Mouse (Mus musculus): ENCODE results near the gene Slc9a3r1. TPM values are rescaled to one million over a fixed set of nuclear protein-coding genes. Genes with fewer than 3 reads are reported as not detected.
A peak's percentile ranks its signal among the peaks of the same experiment; 100 is the strongest.

Slc9a3r1 gene
- polyA plus RNA-seq, 1 experiment from 2014 or later = 56.9 TPM

DNA sequence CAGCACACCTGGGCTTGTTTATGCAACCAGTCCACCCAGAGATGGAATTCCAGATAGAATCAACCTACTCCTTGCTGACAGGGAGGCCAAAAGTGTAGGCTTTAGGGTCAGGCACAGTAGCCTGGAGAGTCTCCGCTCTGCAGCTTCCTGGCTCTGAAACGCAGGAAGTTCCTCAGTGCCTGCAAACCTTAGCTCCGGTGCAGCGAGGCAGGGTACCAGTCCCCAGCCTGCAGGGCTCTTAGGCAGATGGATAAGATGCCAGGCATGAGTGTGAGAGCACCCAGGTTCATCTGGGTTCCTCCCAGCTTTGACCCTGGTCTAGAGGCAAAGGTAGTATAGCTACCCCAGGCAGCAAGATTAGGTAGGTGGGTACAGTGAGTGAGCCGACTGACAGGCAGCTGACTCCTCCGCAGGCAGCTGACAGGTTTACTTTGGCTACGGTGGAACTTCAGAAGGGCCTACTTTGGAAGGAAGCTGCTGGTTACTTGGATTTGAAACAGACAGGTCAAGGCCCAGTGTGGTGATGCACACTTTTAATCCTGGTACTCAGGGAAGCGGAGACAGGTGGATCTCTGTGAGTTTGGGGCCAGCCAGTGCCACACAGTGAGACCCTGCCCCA is 4.6 kb downstream of the Slc9a3r1 start:
- no peak for TF ChIP-seq CTCF (IDR thresholded peaks at IDR 0.05)
- TF ChIP-seq EP300 (IDR thresholded peaks at IDR 0.05) = no peak
- ATAC-seq (no peak), DNase-seq (ENCODE audit: low spot score) (no peak)
- H3K4me2 ChIP-seq (replicated peaks; ENCODE audit: low read depth, low read length) = no peak overlapping the region
- H3K9ac ChIP-seq (replicated peaks; ENCODE audit: low read depth) = no peak overlapping the region
- 66% methylated on average over 8 of the region's 8 CpGs for WGBS
- no peaks in the 10 kb centered on the region for H3K9me3 ChIP-seq (ENCODE audit: low read length)
- H3K4me1 ChIP-seq (ENCODE audit: insufficient read depth, low read depth, low read length) = peaks cover 9% of the 10 kb centered on the region; the same call in 1 of the 2 replicates
- no peaks in the 10 kb centered on the region for H3K27me3 ChIP-seq (replicated peaks; ENCODE audit: insufficient read depth, low read length)
- H3K27ac ChIP-seq (ENCODE audit: low read length) = no peak overlapping the region
- no peaks in the 10 kb centered on the region for H3K36me3 ChIP-seq (ENCODE audit: insufficient read depth, low read length)
- no peak overlapping the region for H3K4me3 ChIP-seq (ENCODE audit: low read depth, low read length)

DNA sequence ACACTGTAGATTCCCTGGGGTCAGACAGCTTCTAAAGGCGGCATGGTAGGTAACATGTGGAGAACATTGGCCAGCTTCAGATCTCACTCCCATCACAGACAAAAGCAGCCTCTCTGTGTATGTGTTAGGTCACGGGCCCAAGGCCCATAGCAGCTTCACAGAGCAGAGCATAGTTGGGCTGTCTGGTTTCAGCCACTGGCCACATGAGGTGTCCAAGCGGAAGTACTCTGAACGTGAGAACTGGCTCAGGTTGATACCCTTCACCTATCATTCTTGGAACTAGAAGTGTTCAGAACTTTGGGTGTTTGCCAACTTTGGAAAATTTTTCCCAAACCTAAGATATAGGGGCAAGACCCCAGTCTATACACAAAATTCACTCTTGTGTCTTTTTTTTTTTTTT is 6.3 kb downstream of the Slc9a3r1 start:
- no peak overlapping the region for H3K27ac ChIP-seq (ENCODE audit: low read length)
- H3K36me3 ChIP-seq (ENCODE audit: insufficient read depth, low read length) = no peaks in the 10 kb centered on the region
- peaks cover 13% of the 10 kb centered on the region for H3K4me1 ChIP-seq (ENCODE audit: insufficient read depth, low read depth, low read length)
- ATAC-seq = no peak
- H3K9me3 ChIP-seq (ENCODE audit: low read length) = no peaks in the 10 kb centered on the region
- no peak overlapping the region for H3K4me3 ChIP-seq (ENCODE audit: low read depth, low read length)
- no peak overlapping the region for H3K4me2 ChIP-seq (replicated peaks; ENCODE audit: low read depth, low read length)
- WGBS = 81% methylated on average over 4 of the region's 4 CpGs
- H3K9ac ChIP-seq (replicated peaks; ENCODE audit: low read depth) = no peak overlapping the region
- no peaks in the 10 kb centered on the region for H3K27me3 ChIP-seq (replicated peaks; ENCODE audit: insufficient read depth, low read length)
- TF ChIP-seq CTCF (IDR thresholded peaks at IDR 0.05) = no peak
- TF ChIP-seq EP300 (IDR thresholded peaks at IDR 0.05) = no peak
- no peak for DNase-seq (ENCODE audit: low spot score)

- Histone ChIP-seq H3K27me3 (replicated peaks; ENCODE audit: insufficient read depth, low read length) (no peaks in the 10 kb centered on the region), H3K4me2 (replicated peaks; ENCODE audit: low read depth, low read length) (no peak overlapping the region), H3K27ac (ENCODE audit: low read length) (no peak overlapping the region), H3K4me1 (ENCODE audit: insufficient read depth, low read depth, low read length) (peaks cover 13% of the 10 kb centered on the region), H3K4me3 (ENCODE audit: low read depth, low read length) (no peak overlapping the region), H3K9ac (replicated peaks; ENCODE audit: low read depth) (no peak overlapping the region), H3K36me3 (ENCODE audit: insufficient read depth, low read length) (no peaks in the 10 kb centered on the region), H3K9me3 (ENCODE audit: low read length) (no peaks in the 10 kb centered on the region)
- TF ChIP-seq CTCF (IDR thresholded peaks at IDR 0.05) (no peak), EP300 (IDR thresholded peaks at IDR 0.05) (no peak)
- ATAC-seq (no peak), DNase-seq (ENCODE audit: low spot score) (no peak)
- 37% methylated on average over 8 of the region's 8 CpGs for WGBS
Measured at GRCm38 (mm10) chr11:115171125-115171524, 8.0 kb downstream of the Slc9a3r1 start.

DNA sequence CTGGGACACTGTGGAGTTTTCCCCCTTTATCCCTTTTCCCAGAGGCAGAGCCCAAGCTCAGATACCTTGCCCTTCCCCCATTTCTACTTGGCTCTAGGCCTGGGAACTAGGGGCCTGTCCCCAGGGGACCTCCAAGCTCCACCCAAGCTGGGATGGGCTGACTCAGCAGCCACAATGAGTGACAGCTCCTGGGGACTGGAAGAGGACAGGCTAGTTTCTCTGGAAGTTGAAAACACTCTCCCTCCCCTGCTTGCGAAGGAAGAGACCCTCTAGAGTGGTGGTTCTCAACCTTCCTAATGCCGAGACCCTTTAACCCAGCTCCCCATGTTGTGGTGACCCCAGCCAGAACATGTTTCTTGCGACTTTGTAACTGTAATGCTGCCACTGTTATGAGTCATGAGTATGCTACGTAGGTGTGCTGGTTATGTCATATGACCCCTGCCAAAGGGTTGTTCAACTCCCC is 9.7 kb downstream of the Slc9a3r1 start:
- no peak overlapping the region for H3K4me3 ChIP-seq (ENCODE audit: low read depth, low read length)
- H3K9me3 ChIP-seq (ENCODE audit: low read length) = no peaks in the 10 kb centered on the region
- no peaks in the 10 kb centered on the region for H3K27me3 ChIP-seq (replicated peaks; ENCODE audit: insufficient read depth, low read length)
- DNase-seq (ENCODE audit: low spot score) = peak; percentile 56
- TF ChIP-seq CTCF (IDR thresholded peaks at IDR 0.05) (no peak), EP300 (IDR thresholded peaks at IDR 0.05) (no peak)
- peak; percentile 63 for ATAC-seq
- WGBS = 41% methylated on average over 4 of the region's 4 CpGs
- H3K9ac ChIP-seq (replicated peaks; ENCODE audit: low read depth) = no peak overlapping the region
- H3K4me2 ChIP-seq (replicated peaks; ENCODE audit: low read depth, low read length) = 0 out of 2 replicates have a peak overlapping the region, but pooled peaks have one; percentile 31
- 0 out of 2 replicates have a peak overlapping the region, but pooled peaks have one; percentile 81 for H3K27ac ChIP-seq (ENCODE audit: low read length)
- H3K36me3 ChIP-seq (ENCODE audit: insufficient read depth, low read length) = no peaks in the 10 kb centered on the region
- H3K4me1 ChIP-seq (ENCODE audit: insufficient read depth, low read depth, low read length) = peaks cover 17% of the 10 kb centered on the region

GRCm38 (mm10) chr11:115173549-115174339 is 10.6 kb downstream of the Slc9a3r1 start:
- Histone ChIP-seq H3K4me3 (ENCODE audit: low read depth, low read length) (no peak overlapping the region), H3K27ac (ENCODE audit: low read length) (peak overlapping the region; percentile 81), H3K4me2 (replicated peaks; ENCODE audit: low read depth, low read length) (peak overlapping the region; percentile 31; the same call in 1 of the 2 replicates), H3K4me1 (ENCODE audit: insufficient read depth, low read depth, low read length) (peaks cover 18% of the 10 kb centered on the region), H3K9ac (replicated peaks; ENCODE audit: low read depth) (no peak overlapping the region), H3K9me3 (ENCODE audit: low read length) (no peaks in the 10 kb centered on the region), H3K36me3 (ENCODE audit: insufficient read depth, low read length) (no peaks in the 10 kb centered on the region), H3K27me3 (replicated peaks; ENCODE audit: insufficient read depth, low read length) (no peaks in the 10 kb centered on the region)
- TF ChIP-seq CTCF (IDR thresholded peaks at IDR 0.05) (no peak), EP300 (IDR thresholded peaks at IDR 0.05) (no peak)
- WGBS = 18% methylated on average over 16 of the region's 16 CpGs
- ATAC-seq (peak; percentile 79), DNase-seq (ENCODE audit: low spot score) (peak; percentile 80)

DNA sequence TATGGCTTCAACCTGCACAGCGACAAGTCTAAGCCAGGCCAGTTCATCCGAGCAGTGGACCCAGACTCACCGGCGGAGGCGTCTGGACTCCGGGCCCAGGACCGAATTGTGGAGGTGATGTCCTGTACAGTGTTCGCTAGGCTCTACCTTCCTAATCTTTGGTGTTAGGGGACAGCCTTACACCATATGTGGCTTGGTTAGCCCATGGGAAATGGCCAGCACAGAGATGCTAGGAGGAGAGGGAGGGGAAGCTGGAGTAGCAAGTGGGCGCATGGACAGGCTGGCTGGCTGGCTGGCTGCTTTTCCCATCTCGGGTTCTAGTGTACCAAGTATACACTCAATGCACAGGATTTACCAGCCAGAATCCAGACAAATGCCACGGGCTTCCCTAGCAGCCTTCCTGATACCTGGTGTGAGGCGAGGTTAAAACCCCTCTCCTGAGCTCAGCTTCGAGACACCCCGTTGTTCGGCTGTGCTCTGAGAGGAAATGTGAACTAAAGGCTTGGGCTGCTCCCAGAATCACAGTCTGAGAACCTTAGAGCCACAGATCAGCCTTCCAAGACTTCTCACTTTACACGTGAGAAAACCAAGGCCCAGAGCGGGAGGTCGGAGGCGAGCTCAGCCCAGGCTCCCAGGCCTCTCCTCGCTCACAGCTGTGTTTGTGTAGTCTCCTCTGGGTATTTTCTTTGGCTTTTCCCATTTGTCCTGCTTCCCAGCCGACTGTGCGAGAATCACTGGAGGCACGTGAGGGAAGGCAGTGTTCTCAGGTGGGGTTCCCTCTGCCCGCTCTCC is 13.5 kb downstream of the Slc9a3r1 start:
- Histone ChIP-seq H3K36me3 (ENCODE audit: insufficient read depth, low read length) (no peaks in the 10 kb centered on the region), H3K9ac (replicated peaks; ENCODE audit: low read depth) (no peak overlapping the region), H3K4me1 (ENCODE audit: insufficient read depth, low read depth, low read length) (peaks cover 18% of the 10 kb centered on the region), H3K4me3 (ENCODE audit: low read depth, low read length) (no peak overlapping the region), H3K4me2 (replicated peaks; ENCODE audit: low read depth, low read length) (no peak overlapping the region), H3K27me3 (replicated peaks; ENCODE audit: insufficient read depth, low read length) (no peaks in the 10 kb centered on the region), H3K27ac (ENCODE audit: low read length) (no peak overlapping the region), H3K9me3 (ENCODE audit: low read length) (no peaks in the 10 kb centered on the region)
- no peak for TF ChIP-seq EP300 (IDR thresholded peaks at IDR 0.05)
- TF ChIP-seq CTCF (IDR thresholded peaks at IDR 0.05) = no peak
- WGBS = 71% methylated on average over 24 of the region's 24 CpGs
- no peak for ATAC-seq
- DNase-seq (ENCODE audit: low spot score) = no peak

Measured in lung, postnatal 0 days (tissue).